Mouse (Mus musculus) brain, embryonic 14.5 days (tissue): ENCODE measurements around the gene Gsk3b.

Source experiments
- CTCF ChIP-seq: fragments of 200-500 bp; IDR thresholded peaks from 2 replicates; pipeline ENCODE4 v1.5.1; 2012; ENCODE audit warnings: inconsistent platforms, mild to moderate bottlenecking, moderate library complexity, borderline replicate concordance; ENCODE audit not compliant: insufficient read depth, insufficient read length; ENCODE audit errors: extremely low read depth
- POLR2A ChIP-seq: fragments of 200-500 bp; IDR thresholded peaks from 2 replicates; pipeline ENCODE4 v1.6.1; 2012; ENCODE audit warnings: mild to moderate bottlenecking, inconsistent platforms, borderline replicate concordance; ENCODE audit not compliant: poor library complexity, insufficient read depth, insufficient read length, severe bottlenecking; ENCODE audit errors: extremely low read depth

GRCm38 (mm10) chr16:38057898-38058297, 30.9 kb upstream of the Gsk3b start:
- TF ChIP-seq CTCF (no peak), POLR2A (no peak)
